Mouse (Mus musculus): ENCODE data around the gene Krt87. TPM values are rescaled to one million over a fixed set of nuclear protein-coding genes. Genes with fewer than 3 reads are reported as not detected.

Gene Krt87
- polyA plus RNA-seq, 1 experiment from 2014 or later = 0.86 TPM

GRCm38 (mm10) chr15:101469093-101469492 lies 30.5 kb upstream of the Krt87 start:
- Histone ChIP-seq H3K4me2 (ENCODE audit: low read depth, low read length) (no peak overlapping the region), H3K4me1 (ENCODE audit: control insufficient read depth, insufficient read depth, low read length) (no peaks in the 10 kb centered on the region), H3K36me3 (ENCODE audit: control insufficient read depth, insufficient read depth, low read length) (no peaks in the 10 kb centered on the region), H3K9ac (ENCODE audit: low read depth, low read length) (no peak overlapping the region), H3K4me3 (ENCODE audit: low read depth, low read length) (no peak overlapping the region), H3K27ac (replicated peaks; ENCODE audit: low read depth, low read length) (no peak overlapping the region), H3K9me3 (ENCODE audit: control insufficient read depth, low read length) (no peaks in the 10 kb centered on the region), H3K27me3 (replicated peaks; ENCODE audit: control insufficient read depth, insufficient read depth, low read length) (no peaks in the 10 kb centered on the region)
- DNase-seq (ENCODE audit: low spot score) (no peak), ATAC-seq (ENCODE audit: low read depth) (no peak)
- 76% methylated on average over 4 of the region's 4 CpGs for WGBS

- H3K4me1 ChIP-seq (ENCODE audit: control insufficient read depth, insufficient read depth, low read length) = 0 out of 2 replicates have a peak, but pooled peaks cover 4% of the 10 kb centered on the region
- WGBS = 84% methylated on average over 12 of the region's 13 CpGs
- H3K36me3 ChIP-seq (ENCODE audit: control insufficient read depth, insufficient read depth, low read length) = no peaks in the 10 kb centered on the region
- no peak within 1 kb of the TSS for H3K27ac ChIP-seq (replicated peaks; ENCODE audit: low read depth, low read length)
- H3K9ac ChIP-seq (ENCODE audit: low read depth, low read length) = no peak within 1 kb of the TSS
- H3K4me2 ChIP-seq (ENCODE audit: low read depth, low read length) = no peak within 1 kb of the TSS
- no peak within 1 kb of the TSS for H3K4me3 ChIP-seq (ENCODE audit: low read depth, low read length)
- DNase-seq (ENCODE audit: low spot score) = no peak
- no peak for ATAC-seq (ENCODE audit: low read depth)
- no peaks in the 10 kb centered on the region for H3K9me3 ChIP-seq (ENCODE audit: control insufficient read depth, low read length)
- H3K27me3 ChIP-seq (replicated peaks; ENCODE audit: control insufficient read depth, insufficient read depth, low read length) = no peaks in the 10 kb centered on the region
Observed at GRCm38 (mm10) chr15:101463651-101464050, 25.0 kb upstream of the Krt87 start, which contains the start of gene Krt81. Krt81 (minus strand) TSS chr15:101463751.

GRCm38 (mm10) chr15:101459283-101459682 lies 20.7 kb upstream of the Krt87 start:
- no peak for DNase-seq (ENCODE audit: low spot score)
- Histone ChIP-seq H3K4me3 (ENCODE audit: low read depth, low read length) (no peak overlapping the region), H3K9ac (ENCODE audit: low read depth, low read length) (no peak overlapping the region), H3K36me3 (ENCODE audit: control insufficient read depth, insufficient read depth, low read length) (no peaks in the 10 kb centered on the region), H3K27me3 (replicated peaks; ENCODE audit: control insufficient read depth, insufficient read depth, low read length) (no peaks in the 10 kb centered on the region), H3K9me3 (ENCODE audit: control insufficient read depth, low read length) (0 out of 2 replicates have a peak, but pooled peaks cover 8% of the 10 kb centered on the region), H3K27ac (replicated peaks; ENCODE audit: low read depth, low read length) (no peak overlapping the region), H3K4me2 (ENCODE audit: low read depth, low read length) (no peak overlapping the region), H3K4me1 (ENCODE audit: control insufficient read depth, insufficient read depth, low read length) (0 out of 2 replicates have a peak, but pooled peaks cover 4% of the 10 kb centered on the region)
- ATAC-seq (ENCODE audit: low read depth) = no peak
- WGBS = 79% methylated on average over 14 of the region's 14 CpGs

- Histone ChIP-seq H3K27ac (replicated peaks; ENCODE audit: low read depth, low read length) (no peak overlapping the region), H3K36me3 (ENCODE audit: control insufficient read depth, insufficient read depth, low read length) (no peaks in the 10 kb centered on the region), H3K4me2 (ENCODE audit: low read depth, low read length) (no peak overlapping the region), H3K4me3 (ENCODE audit: low read depth, low read length) (no peak overlapping the region), H3K9me3 (ENCODE audit: control insufficient read depth, low read length) (0 out of 2 replicates have a peak, but pooled peaks cover 8% of the 10 kb centered on the region), H3K4me1 (ENCODE audit: control insufficient read depth, insufficient read depth, low read length) (0 out of 2 replicates have a peak, but pooled peaks cover 5% of the 10 kb centered on the region), H3K9ac (ENCODE audit: low read depth, low read length) (peak overlapping the region; percentile 14; the same call in 1 of the 2 replicates), H3K27me3 (replicated peaks; ENCODE audit: control insufficient read depth, insufficient read depth, low read length) (no peaks in the 10 kb centered on the region)
- DNase-seq (ENCODE audit: low spot score) (peak; percentile 40), ATAC-seq (ENCODE audit: low read depth) (no peak)
- WGBS = 52% methylated on average over 16 of the region's 16 CpGs
Observed at GRCm38 (mm10) chr15:101458361-101458930, 19.8 kb upstream of the Krt87 start.

DNA sequence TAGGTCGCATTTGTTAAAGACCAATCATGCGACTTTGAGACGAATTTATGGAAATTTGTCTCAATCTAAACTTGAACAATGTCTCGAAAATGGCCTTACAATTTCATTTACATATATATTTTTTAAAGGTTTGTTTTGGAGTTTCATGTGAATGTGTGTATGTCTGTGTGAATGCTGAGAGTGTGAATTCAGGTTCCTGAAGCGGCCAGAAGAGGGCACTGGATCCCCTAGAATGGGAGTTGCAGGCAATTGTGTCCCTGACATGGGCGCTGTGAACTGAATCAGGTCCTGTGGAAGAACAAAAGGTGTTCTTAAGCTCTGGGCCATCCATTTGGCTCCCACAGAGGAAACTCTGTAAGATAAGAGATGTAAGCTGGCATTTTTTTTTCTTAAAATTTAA lies 17.3 kb upstream of the Krt87 start:
- Histone ChIP-seq H3K4me1 (ENCODE audit: control insufficient read depth, insufficient read depth, low read length) (peaks cover 10% of the 10 kb centered on the region; the same call in 1 of the 2 replicates), H3K27ac (replicated peaks; ENCODE audit: low read depth, low read length) (no peak overlapping the region), H3K27me3 (replicated peaks; ENCODE audit: control insufficient read depth, insufficient read depth, low read length) (no peaks in the 10 kb centered on the region), H3K9me3 (ENCODE audit: control insufficient read depth, low read length) (0 out of 2 replicates have a peak, but pooled peaks cover 8% of the 10 kb centered on the region), H3K4me2 (ENCODE audit: low read depth, low read length) (no peak overlapping the region), H3K4me3 (ENCODE audit: low read depth, low read length) (no peak overlapping the region), H3K36me3 (ENCODE audit: control insufficient read depth, insufficient read depth, low read length) (no peaks in the 10 kb centered on the region), H3K9ac (ENCODE audit: low read depth, low read length) (no peak overlapping the region)
- WGBS = 91% methylated on average over 6 of the region's 6 CpGs
- DNase-seq (ENCODE audit: low spot score) (no peak), ATAC-seq (ENCODE audit: low read depth) (no peak)

- peaks cover 10% of the 10 kb centered on the region; the same call in 1 of the 2 replicates for H3K4me1 ChIP-seq (ENCODE audit: control insufficient read depth, insufficient read depth, low read length)
- no peaks in the 10 kb centered on the region for H3K27me3 ChIP-seq (replicated peaks; ENCODE audit: control insufficient read depth, insufficient read depth, low read length)
- ATAC-seq (ENCODE audit: low read depth) (no peak), DNase-seq (ENCODE audit: low spot score) (no peak)
- no peak overlapping the region for H3K9ac ChIP-seq (ENCODE audit: low read depth, low read length)
- H3K4me2 ChIP-seq (ENCODE audit: low read depth, low read length) = no peak overlapping the region
- H3K36me3 ChIP-seq (ENCODE audit: control insufficient read depth, insufficient read depth, low read length) = no peaks in the 10 kb centered on the region
- 0 out of 2 replicates have a peak, but pooled peaks cover 8% of the 10 kb centered on the region for H3K9me3 ChIP-seq (ENCODE audit: control insufficient read depth, low read length)
- H3K27ac ChIP-seq (replicated peaks; ENCODE audit: low read depth, low read length) = no peak overlapping the region
- no peak overlapping the region for H3K4me3 ChIP-seq (ENCODE audit: low read depth, low read length)
- WGBS = 82% methylated on average over 2 of the region's 2 CpGs
Observed at GRCm38 (mm10) chr15:101455292-101455691, 16.7 kb upstream of the Krt87 start.

GRCm38 (mm10) chr15:101454774-101455173 lies 16.2 kb upstream of the Krt87 start:
- DNase-seq (ENCODE audit: low spot score) (peak; percentile 19), ATAC-seq (ENCODE audit: low read depth) (no peak)
- Histone ChIP-seq H3K9me3 (ENCODE audit: control insufficient read depth, low read length) (0 out of 2 replicates have a peak, but pooled peaks cover 8% of the 10 kb centered on the region), H3K4me1 (ENCODE audit: control insufficient read depth, insufficient read depth, low read length) (peaks cover 10% of the 10 kb centered on the region; the same call in 1 of the 2 replicates), H3K4me3 (ENCODE audit: low read depth, low read length) (no peak overlapping the region), H3K36me3 (ENCODE audit: control insufficient read depth, insufficient read depth, low read length) (no peaks in the 10 kb centered on the region), H3K9ac (ENCODE audit: low read depth, low read length) (no peak overlapping the region), H3K27ac (replicated peaks; ENCODE audit: low read depth, low read length) (no peak overlapping the region), H3K27me3 (replicated peaks; ENCODE audit: control insufficient read depth, insufficient read depth, low read length) (no peaks in the 10 kb centered on the region), H3K4me2 (ENCODE audit: low read depth, low read length) (no peak overlapping the region)
- 86% methylated on average over 8 of the region's 8 CpGs for WGBS

DNA sequence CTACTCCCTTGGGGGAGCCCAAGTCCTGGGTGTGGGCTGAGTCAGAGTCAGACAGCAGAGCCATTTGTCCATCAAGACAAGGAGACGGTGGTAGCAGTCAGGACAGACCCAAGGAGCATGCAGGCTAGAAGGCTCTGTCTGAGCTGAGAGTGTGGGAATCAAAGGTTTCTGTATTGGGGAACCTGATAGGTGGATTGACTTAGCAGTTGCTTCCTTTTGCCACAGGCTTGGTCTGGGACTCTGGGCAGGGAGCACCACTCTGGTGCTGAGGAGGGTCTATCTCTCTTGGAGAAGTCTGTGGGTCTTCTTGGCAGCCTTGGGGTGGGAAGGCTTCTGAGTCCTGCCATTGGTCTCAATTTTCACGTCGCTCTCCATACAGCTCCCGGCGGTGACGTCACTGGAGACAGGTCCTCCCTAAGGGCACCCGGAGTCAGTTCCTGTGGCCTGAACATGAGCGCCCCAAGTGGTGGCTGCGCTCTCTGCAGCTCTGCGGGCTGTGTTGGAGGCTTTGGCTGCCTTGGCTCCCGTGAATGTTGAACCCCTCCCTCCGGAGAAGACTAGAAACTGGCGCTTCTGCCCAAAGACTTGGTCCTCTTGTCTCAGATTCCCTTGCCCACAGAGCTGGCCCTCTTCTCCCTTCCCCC lies 14.6 kb upstream of the Krt87 start:
- H3K4me2 ChIP-seq (ENCODE audit: low read depth, low read length) = no peak overlapping the region
- 3% methylated on average over 13 of the region's 13 CpGs for WGBS
- H3K4me3 ChIP-seq (ENCODE audit: low read depth, low read length) = no peak overlapping the region
- no peak overlapping the region for H3K27ac ChIP-seq (replicated peaks; ENCODE audit: low read depth, low read length)
- 0 out of 2 replicates have a peak, but pooled peaks cover 8% of the 10 kb centered on the region for H3K9me3 ChIP-seq (ENCODE audit: control insufficient read depth, low read length)
- ATAC-seq (ENCODE audit: low read depth) = peak; percentile 74; the same call in 1 of the 2 replicates
- peaks cover 5% of the 10 kb centered on the region; the same call in 1 of the 2 replicates for H3K4me1 ChIP-seq (ENCODE audit: control insufficient read depth, insufficient read depth, low read length)
- H3K27me3 ChIP-seq (replicated peaks; ENCODE audit: control insufficient read depth, insufficient read depth, low read length) = no peaks in the 10 kb centered on the region
- H3K36me3 ChIP-seq (ENCODE audit: control insufficient read depth, insufficient read depth, low read length) = no peaks in the 10 kb centered on the region
- peak; percentile 62 for DNase-seq (ENCODE audit: low spot score)
- no peak overlapping the region for H3K9ac ChIP-seq (ENCODE audit: low read depth, low read length)
